Mouse (Mus musculus): ENCODE measurements around the gene Sgcd. TPM values are rescaled to one million over a fixed set of nuclear protein-coding genes. Genes with fewer than 3 reads are reported as not detected.

Gene Sgcd
- total and polyA plus RNA-seq, 3 experiments: 0.38 to 2.4 (median 0.43) TPM

DNA sequence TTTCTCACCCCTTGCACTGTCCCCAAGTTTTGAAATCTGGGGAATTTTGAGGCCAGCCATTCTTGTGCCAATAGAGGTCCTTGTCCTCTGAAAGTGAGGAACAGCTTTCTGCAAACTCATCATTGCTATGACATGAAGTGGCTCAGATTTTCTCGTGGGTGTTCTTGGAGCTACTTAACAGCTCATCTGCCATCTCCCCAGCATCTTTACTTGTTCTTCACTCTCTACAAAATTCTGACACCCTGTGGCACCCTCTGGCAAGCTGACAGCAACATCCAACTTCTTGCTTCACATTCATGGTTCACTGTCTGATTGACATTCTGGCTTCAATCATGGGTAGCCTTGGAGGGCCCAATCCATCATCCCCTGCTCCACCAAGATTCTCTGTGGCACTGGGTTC lies 1113.0 kb downstream of the Sgcd start:
- H3K27me3 ChIP-seq (replicated peaks): no peaks in the 10 kb centered on the region
- in situ Hi-C loops (cut with MboI; ENCODE audit: low pct_ligation_motif_present, low pct_unique_long_range_greater_than_20kb, low sequenced_read_pairs): no loop called here
- H3K36me3 ChIP-seq (replicated peaks in 1 of 2; ENCODE audit: control insufficient read depth in 1 of 2, insufficient read depth in 1 of 2, low read length in 1 of 2): no peaks in the 10 kb centered on the region
- H3K9me3 ChIP-seq (replicated peaks; ENCODE audit: low read length): no peaks in the 10 kb centered on the region
- H3K27ac ChIP-seq (ENCODE audit: insufficient read depth, low read depth): no peak overlapping the region
- no peak overlapping the region for H3K4me3 ChIP-seq (replicated peaks in 1 of 3; ENCODE audit: low read depth in 2 of 3, low read length in 2 of 3, poor library complexity in 1 of 3)
- no peak for DNase-seq (ENCODE audit: extremely low read depth)
- dilution Hi-C loops (cut with MboI; ENCODE audit: extremely low pct_ligation_motif_present, extremely low pct_unique_long_range_greater_than_20kb, low sequenced_read_pairs): no loop called here
- H3K4me1 ChIP-seq (ENCODE audit: control insufficient read depth in 1 of 2, insufficient read depth in 2 of 2): no peaks in the 10 kb centered on the region
- H3K4me2 ChIP-seq (ENCODE audit: insufficient read depth, low read depth, poor library complexity, severe bottlenecking): no peak overlapping the region
- H3K9ac ChIP-seq (ENCODE audit: insufficient read depth, low read depth): no peak overlapping the region
- H3K79me2 ChIP-seq (replicated peaks; ENCODE audit: control insufficient read depth, extremely low read depth, insufficient read depth, poor library complexity, severe bottlenecking): no peaks in the 10 kb centered on the region
- TF ChIP-seq SIN3A (IDR thresholded peaks at IDR 0.05; ENCODE audit: low read length) (no peak), IRF4 (IDR thresholded peaks at IDR 0.05; ENCODE audit: low read depth, low read length) (no peak)

DNA sequence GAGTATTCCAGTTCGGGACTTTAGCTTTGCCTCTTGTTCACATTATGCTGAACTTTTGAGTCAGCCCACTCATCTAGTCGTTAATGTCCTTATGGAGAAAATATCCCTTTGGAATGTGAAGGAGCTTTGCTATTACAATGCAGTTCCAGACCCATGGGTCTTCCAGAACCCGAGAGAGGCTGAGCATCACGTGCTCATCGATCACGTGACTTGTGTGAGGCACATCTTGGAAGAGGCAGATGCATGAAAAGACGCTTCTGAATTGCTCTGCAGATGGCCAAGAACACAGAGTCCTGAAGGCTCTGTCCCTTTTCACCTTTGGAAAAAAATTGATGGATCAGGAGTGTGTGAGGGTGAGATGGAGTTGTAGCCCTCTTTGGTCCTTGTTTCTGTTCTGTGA lies 1120.2 kb downstream of the Sgcd start:
- Histone ChIP-seq H3K27me3 (replicated peaks) (no peaks in the 10 kb centered on the region), H3K4me1 (ENCODE audit: control insufficient read depth in 1 of 2, insufficient read depth in 2 of 2) (peaks cover 0 to 4% of the 10 kb centered on the region in 2 experiments; a peak in 1 of 4 replicates), H3K36me3 (replicated peaks in 1 of 2; ENCODE audit: control insufficient read depth in 1 of 2, insufficient read depth in 1 of 2, low read length in 1 of 2) (no peaks in the 10 kb centered on the region), H3K27ac (ENCODE audit: insufficient read depth, low read depth) (no peak overlapping the region), H3K79me2 (replicated peaks; ENCODE audit: control insufficient read depth, extremely low read depth, insufficient read depth, poor library complexity, severe bottlenecking) (no peaks in the 10 kb centered on the region), H3K9me3 (replicated peaks; ENCODE audit: low read length) (no peaks in the 10 kb centered on the region), H3K4me2 (ENCODE audit: insufficient read depth, low read depth, poor library complexity, severe bottlenecking) (peak overlapping the region; percentile 3; the same call in 1 of the 2 replicates), H3K4me3 (replicated peaks in 1 of 3; ENCODE audit: low read depth in 2 of 3, low read length in 2 of 3, poor library complexity in 1 of 3) (no peak overlapping the region), H3K9ac (ENCODE audit: insufficient read depth, low read depth) (no peak overlapping the region)
- TF ChIP-seq USF2 (conservative IDR thresholded peaks at IDR 0.05; ENCODE audit: low read depth, low read length) (peak; percentile 82), USF1 (IDR thresholded peaks at IDR 0.05; ENCODE audit: low read depth, low read length) (peak; percentile 73), BHLHE40 (IDR thresholded peaks at IDR 0.05; ENCODE audit: low read depth, low read length) (peak; percentile 77), PAX5 (IDR thresholded peaks at IDR 0.05; ENCODE audit: low read length) (no peak)
- DNase-seq (ENCODE audit: extremely low read depth): no peak
- in situ Hi-C loops (cut with MboI; ENCODE audit: low pct_ligation_motif_present, low pct_unique_long_range_greater_than_20kb, low sequenced_read_pairs): no loop called here
- dilution Hi-C loops (cut with MboI; ENCODE audit: extremely low pct_ligation_motif_present, extremely low pct_unique_long_range_greater_than_20kb, low sequenced_read_pairs): no loop called here

DNA sequence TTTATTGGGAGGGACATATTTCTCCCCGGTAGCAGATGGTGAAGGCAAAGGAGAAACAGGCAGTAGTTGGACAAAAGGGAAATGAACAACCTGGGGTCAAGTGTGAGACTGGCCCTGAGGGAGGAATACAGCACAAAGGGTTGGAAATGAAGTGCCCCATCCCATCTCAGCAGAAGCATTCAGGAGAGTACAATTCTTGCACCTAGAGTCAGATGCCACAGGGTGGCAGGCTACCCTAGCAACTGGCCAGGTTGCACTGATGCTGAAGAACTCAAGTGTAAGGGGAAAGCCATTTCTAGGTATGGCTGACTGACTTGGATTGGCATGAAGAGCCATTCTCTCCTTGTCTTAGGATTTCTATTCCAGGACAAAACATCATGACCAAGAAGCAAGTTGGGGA lies 1124.0 kb downstream of the Sgcd start:
- no peaks in the 10 kb centered on the region for H3K79me2 ChIP-seq (replicated peaks; ENCODE audit: control insufficient read depth, extremely low read depth, insufficient read depth, poor library complexity, severe bottlenecking)
- peak; percentile 48 for DNase-seq (ENCODE audit: extremely low read depth)
- H3K4me1 ChIP-seq (ENCODE audit: control insufficient read depth in 1 of 2, insufficient read depth in 2 of 2): peaks cover 0 to 4% of the 10 kb centered on the region in 2 experiments; a peak in 1 of 4 replicates
- H3K4me2 ChIP-seq (ENCODE audit: insufficient read depth, low read depth, poor library complexity, severe bottlenecking): no peak overlapping the region
- no peaks in the 10 kb centered on the region for H3K9me3 ChIP-seq (replicated peaks; ENCODE audit: low read length)
- no peak overlapping the region for H3K4me3 ChIP-seq (replicated peaks in 1 of 3; ENCODE audit: low read depth in 2 of 3, low read length in 2 of 3, poor library complexity in 1 of 3)
- no peaks in the 10 kb centered on the region for H3K27me3 ChIP-seq (replicated peaks)
- H3K36me3 ChIP-seq (replicated peaks in 1 of 2; ENCODE audit: control insufficient read depth in 1 of 2, insufficient read depth in 1 of 2, low read length in 1 of 2): no peaks in the 10 kb centered on the region
- no peak overlapping the region for H3K27ac ChIP-seq (ENCODE audit: insufficient read depth, low read depth)
- dilution Hi-C loops (cut with MboI; ENCODE audit: extremely low pct_ligation_motif_present, extremely low pct_unique_long_range_greater_than_20kb, low sequenced_read_pairs) (no loop called here), in situ Hi-C loops (cut with MboI; ENCODE audit: low pct_ligation_motif_present, low pct_unique_long_range_greater_than_20kb, low sequenced_read_pairs) (no loop called here)
- peak; percentile 78 for TF ChIP-seq SMC3 (IDR thresholded peaks at IDR 0.05; ENCODE audit: low read depth, low read length)
- TF ChIP-seq SIN3A (IDR thresholded peaks at IDR 0.05; ENCODE audit: low read length): no peak
- no peak for TF ChIP-seq NELFE (IDR thresholded peaks at IDR 0.05; ENCODE audit: low read depth, low read length)
- TF ChIP-seq RAD21 (IDR thresholded peaks at IDR 0.05; ENCODE audit: low read depth, low read length): peak; percentile 86
- peak; percentile 41 to 82; a peak in 3 of 4 replicates for TF ChIP-seq CTCF (conservative IDR thresholded peaks at IDR 0.05 in 1 of 2, IDR thresholded peaks at IDR 0.05 in 1 of 2; ENCODE audit: low read depth in 2 of 2, low read length in 2 of 2)
- TF ChIP-seq MAX (IDR thresholded peaks at IDR 0.05; ENCODE audit: low read length): no peak
- no peak for TF ChIP-seq MXI1 (IDR thresholded peaks at IDR 0.05; ENCODE audit: low read depth, low read length)
- peak; percentile 16; the same call in 1 of the 2 replicates for TF ChIP-seq ZC3H11A (IDR thresholded peaks at IDR 0.05; ENCODE audit: low read depth, low read length)
- no peak for TF ChIP-seq EP300 (IDR thresholded peaks at IDR 0.05; ENCODE audit: low read length)
- no peak overlapping the region for H3K9ac ChIP-seq (ENCODE audit: insufficient read depth, low read depth)
